Mouse (Mus musculus) neural tube, embryonic 10.5 days (tissue): Measurements from ENCODE around the gene Vmn1r50.
"Not testable (repeated sequence)": the region's sequence is repeated elsewhere in the genome, so short reads cannot be mapped to it uniquely, and the experiment has no call there.

Experiments
- DNase-seq: peaks from one replicate; pipeline ENCODE4 v3.0.0-alpha.2; 2017; ENCODE audit warnings: low spot score; ENCODE audit errors: extremely low spot score

Vmn1r50 gene

GRCm38 (mm10) chr6:90101130-90101529 lies at the start of gene Vmn1r50:
Gene Vmn1r50 (plus strand): TSS chr6:90101430.
- DNase-seq, result no peak

GRCm38 (mm10) chr6:90078406-90078805 lies 22.8 kb upstream of the Vmn1r50 start, which contains the start of gene Vmn1r49:
Gene Vmn1r49 (minus strand): TSS chr6:90078506.
- no peak for DNase-seq

GRCm38 (mm10) chr6:90100566-90100965 lies 664 bp upstream of the Vmn1r50 start:
- DNase-seq, result no peak

GRCm38 (mm10) chr6:90122296-90122695 lies 21.1 kb downstream of the Vmn1r50 start, which contains the start of gene Vmn1r51:
Gene Vmn1r51 (plus strand): TSS chr6:90122596.
- DNase-seq, result not testable (repeated sequence)
